Mouse (Mus musculus) CH12.LX (cell line): ENCODE measurements at regions not wholly inside any gene's neighbourhood (a gene's known extent, or its start where the extent isn't known, plus 50 kb on each side); places are given as distances from the start of the nearest gene placed in this dataset.

Experiments
- DNase-seq: peaks from one replicate; pipeline ENCODE4 v3.0.0-alpha.2; 2013; ENCODE audit errors: extremely low read depth
- H3K27ac ChIP-seq: 2 replicates; pipeline ENCODE4 v1.5.1; 2012; ENCODE audit warnings: low read depth, mild to moderate bottlenecking, control low read depth, moderate library complexity; ENCODE audit not compliant: insufficient read depth
- H3K27me3 ChIP-seq: replicated peaks from 2 replicates; pipeline ENCODE3; 2012; ENCODE audit warnings: inconsistent platforms
- H3K36me3 ChIP-seq, 2 experiments: replicated peaks in 1 of 2; 2 replicates each; pipeline versions ENCODE3 to v1.6.1; 2012; ENCODE audit warnings: inconsistent platforms in 1 of 2, low read length in 1 of 2, mild to moderate bottlenecking in 1 of 2, mixed read lengths in 1 of 2, moderate library complexity in 1 of 2; ENCODE audit not compliant: control insufficient read depth in 1 of 2, insufficient read depth in 1 of 2
- H3K4me1 ChIP-seq, 2 experiments: 2 replicates each; pipeline ENCODE4 v1.6.1; 2012; ENCODE audit warnings: inconsistent platforms in 1 of 2, moderate library complexity in 1 of 2; ENCODE audit not compliant: insufficient read depth in 2 of 2, control insufficient read depth in 1 of 2
- H3K4me2 ChIP-seq: 2 replicates; pipeline ENCODE4 v1.6.1; 2012; ENCODE audit warnings: low read depth, mild to moderate bottlenecking, control low read depth; ENCODE audit not compliant: poor library complexity, insufficient read depth, severe bottlenecking
- H3K4me3 ChIP-seq, 3 experiments: fragments of 150-350 bp in 1 of 3; sonication (generic) in 1 of 3; replicated peaks in 1 of 3; 2 replicates each; pipeline versions ENCODE3 to v1.5.1; 2011 to 2012; ENCODE audit warnings: low read depth in 2 of 3, low read length in 2 of 3, mild to moderate bottlenecking in 2 of 3, moderate library complexity in 2 of 3, control low read depth in 1 of 3, improper control_type of control experiment in 1 of 3, inconsistent platforms in 1 of 3, mixed read lengths in 1 of 3; ENCODE audit not compliant: poor library complexity in 1 of 3
- H3K79me2 ChIP-seq: replicated peaks from 2 replicates; pipeline ENCODE4 v1.6.1; 2012; ENCODE audit warnings: mild to moderate bottlenecking, moderate library complexity; ENCODE audit not compliant: control insufficient read depth, poor library complexity, insufficient read depth, severe bottlenecking; ENCODE audit errors: extremely low read depth
- H3K9ac ChIP-seq: 2 replicates; pipeline ENCODE4 v1.6.1; 2012; ENCODE audit warnings: low read depth, mild to moderate bottlenecking, control low read depth, moderate library complexity; ENCODE audit not compliant: insufficient read depth
- H3K9me3 ChIP-seq: replicated peaks from 2 replicates; pipeline ENCODE3; 2012; ENCODE audit warnings: low read length, inconsistent platforms, mixed read lengths
- BHLHE40 ChIP-seq: IDR thresholded peaks from 2 replicates; pipeline ENCODE4 v1.6.1; 2011; ENCODE audit warnings: mild to moderate bottlenecking, low read depth, low read length, improper control_type of control experiment
- ELF1 ChIP-seq: IDR thresholded peaks from 2 replicates; pipeline ENCODE4 v1.6.1; 2014; ENCODE audit warnings: low read depth, mild to moderate bottlenecking, inconsistent platforms, low read length, improper control_type of control experiment
- EP300 ChIP-seq: IDR thresholded peaks from 2 replicates; pipeline ENCODE4 v1.6.1; 2011; ENCODE audit warnings: low read length, improper control_type of control experiment
- ETS1 ChIP-seq: conservative IDR thresholded peaks from 2 replicates; pipeline ENCODE4 v1.6.1; 2012; ENCODE audit warnings: low read depth, mild to moderate bottlenecking, inconsistent platforms, low read length, improper control_type of control experiment, moderate library complexity
- IRF4 ChIP-seq: IDR thresholded peaks from 2 replicates; pipeline ENCODE4 v1.6.1; 2014; ENCODE audit warnings: low read depth, mild to moderate bottlenecking, inconsistent platforms, low read length, improper control_type of control experiment
- JUN ChIP-seq: IDR thresholded peaks from 2 replicates; pipeline ENCODE4 v1.6.1; 2011; ENCODE audit warnings: low read depth, mild to moderate bottlenecking, low read length, improper control_type of control experiment, moderate library complexity; ENCODE audit not compliant: insufficient read depth
- JUND ChIP-seq: conservative IDR thresholded peaks from 2 replicates; pipeline ENCODE4 v1.6.1; 2011; ENCODE audit warnings: low read depth, low read length, improper control_type of control experiment
- MAFK ChIP-seq: IDR thresholded peaks from 2 replicates; pipeline ENCODE4 v1.6.1; 2011; ENCODE audit warnings: low read length, improper control_type of control experiment; ENCODE audit not compliant: insufficient replicate concordance
- MEF2A ChIP-seq: IDR thresholded peaks from 2 replicates; pipeline ENCODE4 v1.6.1; 2014; ENCODE audit warnings: low read depth, mild to moderate bottlenecking, inconsistent platforms, low read length, improper control_type of control experiment, borderline replicate concordance
- MYC ChIP-seq: IDR thresholded peaks from 2 replicates; pipeline ENCODE4 v1.6.1; 2011; ENCODE audit warnings: low read depth, mild to moderate bottlenecking, improper control_type of control experiment, low read length
- POLR2A ChIP-seq: IDR thresholded peaks from 2 replicates; pipeline ENCODE4 v1.6.1; 2011; ENCODE audit warnings: low read depth, mild to moderate bottlenecking, improper control_type of control experiment, low read length
- POLR2AphosphoS2 ChIP-seq: IDR thresholded peaks from 2 replicates; pipeline ENCODE4 v1.6.1; 2011; ENCODE audit warnings: low read depth, low read length, improper control_type of control experiment
- RAD21 ChIP-seq: IDR thresholded peaks from 2 replicates; pipeline ENCODE4 v1.6.1; 2011; ENCODE audit warnings: low read depth, mild to moderate bottlenecking, low read length, improper control_type of control experiment, moderate library complexity
- SIN3A ChIP-seq: IDR thresholded peaks from 2 replicates; pipeline ENCODE4 v1.6.1; 2012; ENCODE audit warnings: low read length, improper control_type of control experiment, inconsistent platforms
- SMC3 ChIP-seq: IDR thresholded peaks from 2 replicates; pipeline ENCODE4 v1.6.1; 2011; ENCODE audit warnings: low read depth, low read length, improper control_type of control experiment
- TBP ChIP-seq: conservative IDR thresholded peaks from 2 replicates; pipeline ENCODE4 v1.6.1; 2011; ENCODE audit warnings: low read depth, low read length, improper control_type of control experiment
- TCF12 ChIP-seq: IDR thresholded peaks from 2 replicates; pipeline ENCODE4 v1.6.1; 2014; ENCODE audit warnings: low read depth, mild to moderate bottlenecking, inconsistent platforms, low read length, improper control_type of control experiment
- UBTF ChIP-seq: IDR thresholded peaks from 2 replicates; pipeline ENCODE4 v1.6.1; 2012; ENCODE audit warnings: low read depth, mild to moderate bottlenecking, inconsistent platforms, low read length, improper control_type of control experiment, moderate library complexity
- USF2 ChIP-seq: conservative IDR thresholded peaks from 2 replicates; pipeline ENCODE4 v1.6.1; 2011; ENCODE audit warnings: low read depth, low read length, improper control_type of control experiment
- ZC3H11A ChIP-seq: IDR thresholded peaks from 2 replicates; pipeline ENCODE4 v1.6.1; 2012; ENCODE audit warnings: low read depth, mild to moderate bottlenecking, inconsistent platforms, low read length, improper control_type of control experiment
- dilution Hi-C: fragments of 300-500 bp; cut with MboI; formaldehyde crosslinking; loops from 2 replicates; pipeline ENCODE4 v1.14.3; 2020; ENCODE audit warnings: low sequenced_read_pairs; ENCODE audit not compliant: extremely low pct_unique_long_range_greater_than_20kb, extremely low pct_ligation_motif_present
- in situ Hi-C: fragments of 300-500 bp; cut with MboI; formaldehyde crosslinking; loops from 3 replicates; pipeline ENCODE4 v1.14.3; 2019; ENCODE audit warnings: low sequenced_read_pairs, low pct_ligation_motif_present, low pct_unique_long_range_greater_than_20kb, mixed read lengths

GRCm38 (mm10) chr16:95832346-95832739, 130.5 kb downstream of the Ets2 start:
- dilution Hi-C loops: no loop called here
- H3K79me2 ChIP-seq: no peaks in the 10 kb centered on the region
- H3K36me3 ChIP-seq: no peaks in the 10 kb centered on the region
- H3K27ac ChIP-seq: no peak overlapping the region
- TF ChIP-seq TBP (no peak), UBTF (no peak), BHLHE40 (no peak)
- TF ChIP-seq, all 38 proteins: peak for 0
- Histone ChIP-seq H3K4me2 (no peak overlapping the region), H3K4me1 (peaks cover 18 to 55% of the 10 kb centered on the region in 2 experiments), H3K9me3 (peaks cover 5% of the 10 kb centered on the region), H3K4me3 (no peak overlapping the region), H3K9ac (no peak overlapping the region), H3K27me3 (no peaks in the 10 kb centered on the region)
- in situ Hi-C loops: no loop called here
- DNase-seq: no peak

GRCm38 (mm10) chr16:95831566-95832345, 129.9 kb downstream of the Ets2 start:
- Histone ChIP-seq H3K4me1 (peaks cover 20 to 58% of the 10 kb centered on the region in 2 experiments), H3K4me2 (no peak overlapping the region), H3K27ac (no peak overlapping the region), H3K36me3 (no peaks in the 10 kb centered on the region), H3K27me3 (no peaks in the 10 kb centered on the region), H3K9me3 (peaks cover 5% of the 10 kb centered on the region), H3K4me3 (no peak overlapping the region), H3K79me2 (no peaks in the 10 kb centered on the region), H3K9ac (no peak overlapping the region)
- in situ Hi-C loops (no loop called here), dilution Hi-C loops (no loop called here)
- TF ChIP-seq ETS1 (peak; percentile 40), TCF12 (no peak), ZC3H11A (no peak), MAFK (0 out of 2 replicates have a peak, but pooled peaks have one; percentile 8), POLR2AphosphoS2 (no peak), POLR2A (no peak), TBP (no peak)
- DNase-seq: no peak

DNA sequence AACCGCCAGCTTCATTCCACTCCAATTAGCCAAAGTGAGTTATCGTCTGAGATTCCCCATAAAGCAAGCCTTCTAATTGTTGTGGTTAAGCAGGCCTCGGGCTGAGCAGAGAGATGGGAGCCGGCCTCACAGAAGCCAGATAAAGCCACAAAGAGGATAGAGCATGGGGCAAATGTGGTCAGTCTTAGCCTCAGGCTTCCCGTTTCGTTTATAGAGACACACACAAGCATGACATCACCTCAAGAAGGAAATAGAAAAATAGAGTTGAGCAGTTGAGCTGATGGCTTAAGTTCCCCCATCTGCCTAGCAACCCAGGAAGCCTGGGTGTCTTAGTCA, 125.5 kb downstream of the Ets2 start:
- Histone ChIP-seq H3K4me2 (peak overlapping the region; percentile 17; the same call in 1 of the 2 replicates), H3K36me3 (no peaks in the 10 kb centered on the region), H3K9me3 (peaks cover 5% of the 10 kb centered on the region), H3K27me3 (no peaks in the 10 kb centered on the region), H3K9ac (no peak overlapping the region), H3K79me2 (no peaks in the 10 kb centered on the region), H3K4me3 (no peak overlapping the region), H3K4me1 (peaks cover 16 to 64% of the 10 kb centered on the region in 2 experiments), H3K27ac (peak overlapping the region; percentile 74)
- TF ChIP-seq EP300 (peak; percentile 69), BHLHE40 (peak; percentile 81), MYC (peak; percentile 69; the same call in 1 of the 2 replicates), RAD21 (no peak), JUN (peak; percentile 86), IRF4 (peak; percentile 66; the same call in 1 of the 2 replicates), ELF1 (peak; percentile 48; the same call in 1 of the 2 replicates), SIN3A (no peak), ETS1 (peak; percentile 86), MEF2A (peak; percentile 87), JUND (peak; percentile 75; the same call in 1 of the 2 replicates), SMC3 (0 out of 2 replicates have a peak, but pooled peaks have one; percentile 3), USF2 (no peak)
- dilution Hi-C loops (no loop called here), in situ Hi-C loops (no loop called here)
- DNase-seq: peak; percentile 96
